Mouse (Mus musculus): ENCODE data around the gene Tmem160. TPM values are rescaled to one million over a fixed set of nuclear protein-coding genes. Genes with fewer than 3 reads are reported as not detected.
A peak's percentile ranks its signal among the peaks of the same experiment; 100 is the strongest.

The Tmem160 gene
- 28.8 and 30.4 TPM in 2 replicates for polyA plus RNA-seq (2015; fragmentation: Nextera tagmentation; extraction: Ambion mirVana)

DNA sequence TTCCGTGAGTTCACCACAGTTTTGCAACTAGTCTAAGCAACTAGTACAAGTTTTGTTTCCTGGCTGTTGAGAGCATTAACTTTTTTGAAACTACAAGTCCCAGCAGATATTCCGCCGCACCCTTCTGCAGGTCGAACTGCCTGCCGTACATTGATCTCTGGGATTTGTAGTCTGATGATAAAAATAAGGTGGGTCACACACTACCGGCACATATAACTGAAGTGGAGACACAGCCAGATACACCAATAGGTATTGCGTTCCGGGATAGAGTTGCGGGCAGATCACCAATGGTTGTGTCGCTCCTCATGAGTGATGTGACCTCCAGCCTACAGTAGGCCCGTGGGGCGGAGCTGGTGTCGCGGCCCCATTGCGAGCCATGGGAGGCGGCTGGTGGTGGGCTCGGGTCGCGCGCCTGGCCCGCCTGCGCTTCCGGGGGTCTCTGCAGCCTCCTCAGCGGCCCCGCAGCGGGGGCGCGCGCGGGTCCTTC, at the start of gene Tmem160:
Gene Tmem160, plus strand, starts transcription at position 193 of the 487 bp plus-strand sequence.
- WGBS (ENCODE audit: insufficient replicate concordance), result under 1% methylated on average over 30 of the region's 30 CpGs
- no peaks in the 10 kb centered on the region for H3K9me3 ChIP-seq (replicated peaks)
- H3K9ac ChIP-seq, result peak within 1 kb of the TSS; percentile 71
- peak within 1 kb of the TSS; percentile 92 for H3K4me2 ChIP-seq
- peak; percentile 99 for ATAC-seq (ENCODE audit: insufficient read depth)
- H3K36me3 ChIP-seq (replicated peaks), result peaks cover 4% of the 10 kb centered on the region; the same call in 1 of the 2 replicates
- peak within 1 kb of the TSS; percentile 81 for H3K4me3 ChIP-seq (replicated peaks)
- H3K27me3 ChIP-seq, result no peaks in the 10 kb centered on the region
- H3K4me1 ChIP-seq (replicated peaks), result peaks cover 25% of the 10 kb centered on the region
- peak within 1 kb of the TSS; percentile 68 for H3K27ac ChIP-seq (replicated peaks)

DNA sequence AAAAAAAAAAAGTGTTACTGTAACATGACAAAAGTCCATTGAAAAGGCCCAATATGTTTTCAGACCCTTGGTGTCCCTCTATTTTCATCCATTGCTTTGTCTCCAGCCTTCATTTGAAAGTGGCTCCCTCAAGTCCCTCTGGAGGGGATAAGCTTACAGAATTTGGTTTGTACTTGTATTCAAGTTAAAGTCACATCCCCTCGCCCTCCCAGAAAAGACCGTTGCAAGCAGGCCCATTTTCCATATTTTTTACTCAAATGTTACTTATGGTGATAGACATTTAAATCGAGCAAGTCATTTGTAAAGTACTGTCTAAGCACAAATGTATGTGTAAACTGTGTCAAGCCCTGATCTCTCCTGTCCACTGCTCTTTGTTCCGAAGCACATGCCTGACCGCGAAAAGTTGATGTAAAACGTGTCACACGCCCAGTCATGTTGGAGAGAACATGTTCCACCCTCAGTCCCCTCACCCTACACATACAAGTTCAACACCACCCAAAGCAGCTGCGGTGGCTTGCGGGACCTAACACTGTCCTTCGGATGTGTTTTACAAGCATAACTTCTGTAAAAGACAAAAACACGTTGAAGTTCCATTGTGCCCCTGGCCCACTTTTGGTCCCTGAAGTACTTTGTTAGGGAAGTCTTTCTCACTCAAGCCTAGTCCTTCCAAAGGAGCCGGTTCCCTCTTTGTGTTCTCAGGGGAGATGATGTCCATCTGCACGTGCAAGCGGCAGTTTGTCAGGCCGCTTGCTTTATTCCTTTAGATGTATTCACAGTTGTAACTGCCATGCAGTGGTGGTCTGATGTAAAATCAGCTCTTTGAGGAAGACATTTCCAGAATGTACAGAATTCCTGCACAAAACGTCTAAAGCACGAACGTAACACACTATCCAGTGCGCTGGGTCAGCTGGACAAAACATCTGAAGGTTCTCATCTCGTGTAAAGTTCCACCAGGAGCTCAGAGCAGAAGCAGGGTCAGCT, 49.3 kb upstream of the Tmem160 start:
- H3K4me3 ChIP-seq (replicated peaks), result peak overlapping the region; percentile 83
- H3K4me2 ChIP-seq, result peak overlapping the region; percentile 86
- WGBS (ENCODE audit: insufficient replicate concordance), result 13% methylated on average over 21 of the region's 21 CpGs
- H3K4me1 ChIP-seq (replicated peaks), result peaks cover 60% of the 10 kb centered on the region
- peak overlapping the region; percentile 99 for H3K27ac ChIP-seq (replicated peaks)
- H3K9me3 ChIP-seq (replicated peaks), result no peaks in the 10 kb centered on the region
- no peaks in the 10 kb centered on the region for H3K27me3 ChIP-seq
- H3K9ac ChIP-seq, result peak overlapping the region; percentile 100
- ATAC-seq (ENCODE audit: insufficient read depth), result no peak
- H3K36me3 ChIP-seq (replicated peaks), result peaks cover 9% of the 10 kb centered on the region; the same call in 1 of the 2 replicates

DNA sequence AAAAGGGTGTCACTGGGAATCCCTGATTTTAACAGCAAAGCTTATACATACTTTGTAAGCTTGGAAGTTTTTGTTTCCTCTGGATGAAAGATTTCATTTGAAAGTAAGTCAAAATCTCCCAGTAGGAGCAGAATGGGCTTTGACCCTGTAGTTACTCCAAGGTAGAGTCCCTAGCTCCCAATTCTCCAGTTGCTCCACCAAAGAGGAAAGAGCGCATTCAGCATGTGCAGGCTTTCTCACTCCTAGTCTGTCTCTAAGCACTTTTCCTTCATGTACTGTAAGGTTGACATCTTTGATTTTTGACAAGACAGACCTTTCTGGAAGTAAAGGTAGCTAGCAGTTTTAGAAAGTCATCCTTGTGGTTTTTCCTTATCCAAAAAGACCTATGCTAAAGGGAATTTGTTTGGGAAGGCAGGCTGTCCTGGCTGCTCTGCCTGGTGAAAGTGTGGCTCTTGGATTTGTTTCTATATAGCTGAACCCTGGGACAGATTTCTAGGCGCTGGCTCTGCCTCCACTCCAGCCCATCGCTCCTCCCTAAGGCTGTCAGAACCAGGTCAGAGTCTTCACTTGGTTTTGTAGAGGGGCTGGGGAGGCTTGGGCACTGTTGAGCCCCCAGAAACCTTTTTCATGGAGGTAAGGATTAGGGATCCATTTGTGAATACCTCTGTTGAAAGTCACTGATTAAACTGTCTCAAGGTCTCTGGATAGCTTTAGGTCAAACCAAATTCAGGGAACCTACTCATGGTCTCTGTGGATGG, 48.1 kb upstream of the Tmem160 start:
- H3K27me3 ChIP-seq, result no peaks in the 10 kb centered on the region
- peak overlapping the region; percentile 72 for H3K4me2 ChIP-seq
- peaks cover 12% of the 10 kb centered on the region; the same call in 1 of the 2 replicates for H3K36me3 ChIP-seq (replicated peaks)
- peaks cover 63% of the 10 kb centered on the region for H3K4me1 ChIP-seq (replicated peaks)
- H3K4me3 ChIP-seq (replicated peaks), result peak overlapping the region; percentile 48
- H3K9ac ChIP-seq, result peak overlapping the region; percentile 68
- peak overlapping the region; percentile 99 for H3K27ac ChIP-seq (replicated peaks)
- no peaks in the 10 kb centered on the region for H3K9me3 ChIP-seq (replicated peaks)
- 54% methylated on average over 3 of the region's 3 CpGs for WGBS (ENCODE audit: insufficient replicate concordance)
- no peak for ATAC-seq (ENCODE audit: insufficient read depth)

DNA sequence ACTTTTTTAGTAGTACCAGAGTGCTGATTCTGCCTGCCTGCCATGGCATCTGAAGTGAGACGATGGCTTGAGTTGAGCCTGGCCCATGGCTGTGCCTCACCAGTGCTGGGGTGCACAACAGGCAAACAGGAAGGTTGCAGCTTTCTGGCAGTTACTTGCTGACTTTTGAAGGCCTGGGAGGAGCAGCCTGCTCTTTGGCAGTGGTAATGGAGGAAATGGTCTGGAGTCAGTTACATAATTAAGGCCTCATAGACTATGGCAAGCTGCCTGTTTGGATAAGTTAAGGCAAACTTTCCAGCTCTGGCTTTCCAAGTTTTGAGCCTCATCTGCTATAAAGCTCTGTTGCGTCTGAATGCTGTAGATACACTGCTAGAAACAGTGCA, 47.5 kb upstream of the Tmem160 start:
- H3K27me3 ChIP-seq, result no peaks in the 10 kb centered on the region
- ATAC-seq (ENCODE audit: insufficient read depth), result no peak
- peaks cover 63% of the 10 kb centered on the region for H3K4me1 ChIP-seq (replicated peaks)
- H3K9ac ChIP-seq, result peak overlapping the region; percentile 68
- H3K9me3 ChIP-seq (replicated peaks), result no peaks in the 10 kb centered on the region
- peaks cover 12% of the 10 kb centered on the region; the same call in 1 of the 2 replicates for H3K36me3 ChIP-seq (replicated peaks)
- H3K4me3 ChIP-seq (replicated peaks), result peak overlapping the region; percentile 48
- H3K27ac ChIP-seq (replicated peaks), result peak overlapping the region; percentile 99
- peak overlapping the region; percentile 72 for H3K4me2 ChIP-seq
- 13% methylated on average over 2 of the region's 2 CpGs for WGBS (ENCODE audit: insufficient replicate concordance)

DNA sequence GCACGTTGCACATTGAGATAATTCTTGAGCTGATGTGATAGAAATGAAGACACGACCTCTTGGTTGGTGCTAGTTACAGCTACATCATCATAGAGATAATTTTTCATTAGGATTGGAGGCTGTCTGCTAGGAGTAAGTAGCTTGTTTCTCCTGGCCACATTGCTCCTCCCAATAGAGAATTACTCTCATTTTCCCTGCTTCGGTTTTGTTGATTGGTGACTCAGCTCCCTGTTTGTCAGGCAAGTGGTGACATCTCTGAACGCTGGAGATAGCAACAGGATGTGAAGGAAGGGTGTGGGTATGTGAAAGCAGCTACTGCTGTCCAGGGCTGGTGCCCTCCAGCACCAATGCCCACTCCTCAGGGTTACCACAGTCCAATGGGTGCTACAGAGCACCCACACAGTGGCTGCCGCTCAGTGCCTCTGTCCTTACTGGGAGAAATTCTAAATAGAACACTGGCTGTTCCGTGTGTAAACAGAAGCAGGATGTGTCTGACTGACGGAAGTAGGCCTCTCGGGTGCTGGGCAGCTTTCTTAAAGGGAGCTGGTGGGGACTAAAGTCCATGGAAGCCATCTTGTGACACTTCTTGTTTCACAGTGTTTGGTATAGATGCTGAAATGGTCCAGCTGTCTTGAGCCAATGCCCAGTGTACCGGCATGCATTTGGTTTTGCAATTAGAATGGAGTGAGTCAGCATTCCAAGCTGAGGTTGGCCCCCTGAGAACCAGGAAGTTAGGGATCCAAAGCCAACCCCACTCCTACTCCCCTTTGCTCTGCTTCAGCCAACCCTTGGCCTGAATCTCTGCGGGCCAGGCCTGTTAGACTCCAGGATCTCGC, 46.8 kb upstream of the Tmem160 start:
- no peaks in the 10 kb centered on the region for H3K9me3 ChIP-seq (replicated peaks)
- peaks cover 18% of the 10 kb centered on the region for H3K36me3 ChIP-seq (replicated peaks)
- peak; percentile 74 for ATAC-seq (ENCODE audit: insufficient read depth)
- peak overlapping the region; percentile 99 for H3K27ac ChIP-seq (replicated peaks)
- peak overlapping the region; percentile 48 for H3K4me3 ChIP-seq (replicated peaks)
- H3K4me1 ChIP-seq (replicated peaks), result peaks cover 69% of the 10 kb centered on the region
- H3K27me3 ChIP-seq, result no peaks in the 10 kb centered on the region
- peak overlapping the region; percentile 72 for H3K4me2 ChIP-seq
- WGBS (ENCODE audit: insufficient replicate concordance), result 8% methylated on average over 11 of the region's 11 CpGs
- peak overlapping the region; percentile 68 for H3K9ac ChIP-seq

DNA sequence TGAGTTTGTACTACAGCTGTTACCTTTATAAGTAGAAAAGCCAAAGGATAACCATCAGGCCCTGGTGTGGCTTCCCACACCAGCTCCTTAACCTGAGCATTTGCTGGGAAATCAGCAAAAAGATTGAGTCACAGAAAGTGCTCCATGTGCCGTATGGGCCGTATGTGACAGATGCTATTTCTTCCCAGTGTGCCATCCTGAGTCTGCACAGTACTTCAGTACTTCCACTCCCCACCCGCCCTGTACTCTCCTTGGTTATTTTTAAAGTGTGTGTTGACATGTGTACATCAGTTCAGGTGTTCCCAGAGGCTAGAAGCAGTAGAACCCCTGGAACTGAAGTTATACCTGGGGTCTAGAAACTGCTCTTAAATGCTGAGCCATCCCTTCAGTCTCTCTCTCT, 45.6 kb upstream of the Tmem160 start:
- H3K36me3 ChIP-seq (replicated peaks), result peaks cover 31% of the 10 kb centered on the region
- H3K4me1 ChIP-seq (replicated peaks), result peaks cover 81% of the 10 kb centered on the region
- 79% methylated on average over 3 of the region's 3 CpGs for WGBS (ENCODE audit: insufficient replicate concordance)
- no peak overlapping the region for H3K4me3 ChIP-seq (replicated peaks)
- no peak for ATAC-seq (ENCODE audit: insufficient read depth)
- H3K9me3 ChIP-seq (replicated peaks), result no peaks in the 10 kb centered on the region
- peak overlapping the region; percentile 19; the same call in 1 of the 2 replicates for H3K4me2 ChIP-seq
- no peaks in the 10 kb centered on the region for H3K27me3 ChIP-seq
- H3K27ac ChIP-seq (replicated peaks), result peak overlapping the region; percentile 99
- H3K9ac ChIP-seq, result peak overlapping the region; percentile 29; the same call in 1 of the 2 replicates

DNA sequence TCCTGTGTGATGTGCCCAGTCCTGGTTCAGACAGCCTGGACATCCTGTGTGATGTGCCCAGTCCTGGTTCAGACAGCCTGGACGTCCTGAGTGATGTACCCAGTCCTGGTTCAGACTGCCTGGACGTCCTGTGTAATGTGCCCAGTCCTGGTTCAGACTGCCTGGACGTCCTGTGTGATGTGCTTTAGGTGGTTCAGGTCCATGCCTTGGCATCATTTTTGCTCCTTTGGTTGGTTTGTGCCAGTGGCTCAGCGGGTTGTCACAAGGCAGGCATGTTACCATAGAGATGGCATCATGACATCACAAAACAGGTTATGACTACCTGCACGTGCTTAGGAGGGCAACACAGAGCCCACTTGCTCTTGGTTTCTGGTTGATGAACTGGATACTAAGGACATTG, 41.5 kb upstream of the Tmem160 start:
- no peak overlapping the region for H3K4me2 ChIP-seq
- H3K27ac ChIP-seq (replicated peaks), result peak overlapping the region; percentile 77
- WGBS (ENCODE audit: insufficient replicate concordance), result 75% methylated on average over 5 of the region's 5 CpGs
- no peaks in the 10 kb centered on the region for H3K9me3 ChIP-seq (replicated peaks)
- peaks cover 81% of the 10 kb centered on the region for H3K4me1 ChIP-seq (replicated peaks)
- ATAC-seq (ENCODE audit: insufficient read depth), result no peak
- peak overlapping the region; percentile 8; the same call in 1 of the 2 replicates for H3K9ac ChIP-seq
- no peaks in the 10 kb centered on the region for H3K27me3 ChIP-seq
- peaks cover 47% of the 10 kb centered on the region for H3K36me3 ChIP-seq (replicated peaks)
- no peak overlapping the region for H3K4me3 ChIP-seq (replicated peaks)

DNA sequence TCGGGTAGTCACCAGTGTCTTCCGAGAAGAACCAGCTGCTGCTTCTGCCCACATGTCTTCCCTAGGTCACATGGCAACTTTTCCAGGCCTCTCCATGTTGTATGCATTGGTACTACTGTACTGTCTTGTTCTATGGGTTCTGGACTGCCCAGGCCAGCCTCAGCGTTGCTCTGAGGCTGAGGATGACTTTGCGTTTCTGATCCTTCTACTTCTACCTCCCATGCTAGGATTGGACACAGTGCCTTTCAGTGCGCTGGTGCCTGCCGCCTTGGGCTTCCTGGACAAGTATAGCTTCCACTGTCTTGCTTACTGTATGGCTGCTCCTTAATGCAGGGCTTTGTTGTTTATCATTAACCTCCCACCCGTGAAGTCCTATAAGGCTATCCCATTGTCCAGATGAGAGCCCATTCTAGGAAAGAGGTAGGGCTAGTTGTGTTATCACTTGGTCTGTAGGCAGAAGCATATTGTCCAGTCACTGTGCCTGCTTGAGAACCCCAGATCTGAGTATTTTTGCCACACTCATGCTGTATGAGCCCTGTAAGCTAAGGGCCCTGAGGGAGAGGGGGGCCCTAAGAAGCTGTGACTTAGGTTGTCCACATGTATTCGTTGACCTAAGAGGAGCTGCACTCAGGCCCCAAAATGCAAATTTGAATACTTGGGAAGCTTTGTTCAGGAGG, 40.2 kb upstream of the Tmem160 start:
- Histone ChIP-seq H3K27me3 (no peaks in the 10 kb centered on the region), H3K36me3 (replicated peaks) (peaks cover 59% of the 10 kb centered on the region), H3K27ac (replicated peaks) (peak overlapping the region; percentile 77), H3K9me3 (replicated peaks) (no peaks in the 10 kb centered on the region), H3K9ac (no peak overlapping the region), H3K4me2 (peak overlapping the region; percentile 27; the same call in 1 of the 2 replicates), H3K4me1 (replicated peaks) (peaks cover 76% of the 10 kb centered on the region), H3K4me3 (replicated peaks) (no peak overlapping the region)
- peak; percentile 83 for ATAC-seq (ENCODE audit: insufficient read depth)
- WGBS (ENCODE audit: insufficient replicate concordance), result 54% methylated on average over 8 of the region's 8 CpGs

DNA sequence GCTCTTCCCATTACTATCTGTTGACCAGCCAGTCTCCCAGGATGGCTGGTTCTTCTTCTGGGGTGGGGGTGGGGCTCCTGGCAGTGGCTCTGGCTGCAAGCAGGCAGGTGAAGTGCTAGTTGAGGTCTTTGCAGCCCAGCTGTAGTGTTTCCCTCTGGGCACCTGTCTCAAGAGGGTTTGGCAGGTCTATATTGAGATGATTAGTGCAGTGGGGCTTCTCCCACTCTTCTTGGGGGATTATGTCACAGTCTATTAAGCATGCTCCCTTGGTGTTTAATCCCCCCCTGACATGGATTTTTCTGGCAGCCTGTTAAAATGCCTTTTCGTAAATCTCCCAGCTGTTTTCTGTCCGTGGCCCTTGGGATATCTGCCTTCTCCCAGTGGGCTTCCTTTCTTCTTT, 39.6 kb upstream of the Tmem160 start:
- WGBS (ENCODE audit: insufficient replicate concordance), result 79% methylated on average over 2 of the region's 2 CpGs
- Histone ChIP-seq H3K9me3 (replicated peaks) (no peaks in the 10 kb centered on the region), H3K9ac (no peak overlapping the region), H3K4me2 (no peak overlapping the region), H3K36me3 (replicated peaks) (peaks cover 62% of the 10 kb centered on the region), H3K4me1 (replicated peaks) (peaks cover 73% of the 10 kb centered on the region), H3K4me3 (replicated peaks) (no peak overlapping the region), H3K27me3 (no peaks in the 10 kb centered on the region), H3K27ac (replicated peaks) (peak overlapping the region; percentile 77)
- ATAC-seq (ENCODE audit: insufficient read depth), result no peak

DNA sequence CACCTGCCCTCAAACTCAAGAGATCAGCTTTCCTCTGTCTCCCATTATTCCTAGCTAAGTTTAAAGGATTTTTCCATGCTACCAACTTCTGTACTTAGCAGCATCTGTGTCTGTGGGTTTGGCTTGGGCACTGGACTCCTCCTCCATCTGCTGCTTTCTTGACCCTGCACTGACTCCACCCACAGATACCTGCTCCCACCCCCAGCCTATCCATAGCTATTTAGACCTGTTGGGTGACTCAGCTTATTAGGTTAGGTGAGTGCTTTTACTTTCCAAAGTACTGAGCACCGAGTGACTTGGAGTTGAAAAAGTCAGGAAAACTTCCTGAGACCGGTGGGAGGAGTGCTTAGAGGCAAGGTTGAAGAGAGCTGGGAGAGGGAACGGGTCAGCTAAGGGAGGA, 37.2 kb upstream of the Tmem160 start:
- H3K27me3 ChIP-seq, result no peaks in the 10 kb centered on the region
- peaks cover 59% of the 10 kb centered on the region for H3K4me1 ChIP-seq (replicated peaks)
- peaks cover 77% of the 10 kb centered on the region for H3K36me3 ChIP-seq (replicated peaks)
- H3K4me2 ChIP-seq, result no peak overlapping the region
- H3K9ac ChIP-seq, result no peak overlapping the region
- ATAC-seq (ENCODE audit: insufficient read depth), result peak; percentile 27; the same call in 1 of the 2 replicates
- no peak overlapping the region for H3K4me3 ChIP-seq (replicated peaks)
- peak overlapping the region; percentile 53; the same call in 1 of the 2 replicates for H3K27ac ChIP-seq (replicated peaks)
- H3K9me3 ChIP-seq (replicated peaks), result no peaks in the 10 kb centered on the region
- 76% methylated on average over 3 of the region's 3 CpGs for WGBS (ENCODE audit: insufficient replicate concordance)
